Mouse (Mus musculus): ENCODE results near the gene Peli2.

Peli2 gene

DNA sequence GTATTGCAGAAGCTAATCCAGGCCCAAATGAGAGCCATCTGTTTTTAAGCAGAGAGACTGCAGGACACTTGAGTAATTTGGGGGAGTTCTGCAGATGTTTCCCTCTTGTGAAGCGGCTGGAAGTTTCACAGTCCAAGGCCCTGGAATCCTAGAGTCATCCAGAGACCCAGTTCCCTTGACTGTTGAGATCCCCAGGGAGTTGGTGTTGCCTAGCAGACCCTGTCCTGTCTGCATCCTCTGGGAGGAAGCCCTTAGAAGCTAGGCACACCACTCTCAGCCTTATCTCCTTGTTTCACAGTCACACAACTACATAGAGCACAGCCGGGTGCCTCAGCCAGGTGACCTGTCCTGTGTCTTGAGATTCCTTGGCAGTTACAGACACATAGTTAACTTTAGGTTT, 30.9 kb downstream of the Peli2 start:
- no peak for DNase-seq (ENCODE audit: extremely low read depth, low read depth)

DNA sequence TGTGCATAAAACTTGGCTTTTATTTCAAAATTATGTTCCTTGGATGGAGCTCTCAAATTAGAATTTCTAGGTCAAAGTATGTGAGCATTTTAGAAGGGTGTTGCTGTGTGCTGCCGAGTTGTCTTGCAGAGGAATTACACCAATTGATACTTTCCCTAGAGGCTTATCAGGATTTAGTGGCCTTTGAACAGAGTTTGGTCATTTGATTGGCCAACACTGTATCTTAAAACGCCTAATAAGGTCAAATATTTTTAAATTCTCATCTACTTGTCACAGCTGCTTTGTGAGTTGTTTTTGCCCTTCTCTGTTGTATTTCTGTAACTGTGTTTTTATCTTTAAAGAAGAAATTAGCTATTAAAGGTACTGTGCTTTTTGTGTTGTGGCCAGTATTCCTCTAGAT, 32.4 kb downstream of the Peli2 start:
- no peak for DNase-seq (ENCODE audit: extremely low read depth, low read depth)

DNA sequence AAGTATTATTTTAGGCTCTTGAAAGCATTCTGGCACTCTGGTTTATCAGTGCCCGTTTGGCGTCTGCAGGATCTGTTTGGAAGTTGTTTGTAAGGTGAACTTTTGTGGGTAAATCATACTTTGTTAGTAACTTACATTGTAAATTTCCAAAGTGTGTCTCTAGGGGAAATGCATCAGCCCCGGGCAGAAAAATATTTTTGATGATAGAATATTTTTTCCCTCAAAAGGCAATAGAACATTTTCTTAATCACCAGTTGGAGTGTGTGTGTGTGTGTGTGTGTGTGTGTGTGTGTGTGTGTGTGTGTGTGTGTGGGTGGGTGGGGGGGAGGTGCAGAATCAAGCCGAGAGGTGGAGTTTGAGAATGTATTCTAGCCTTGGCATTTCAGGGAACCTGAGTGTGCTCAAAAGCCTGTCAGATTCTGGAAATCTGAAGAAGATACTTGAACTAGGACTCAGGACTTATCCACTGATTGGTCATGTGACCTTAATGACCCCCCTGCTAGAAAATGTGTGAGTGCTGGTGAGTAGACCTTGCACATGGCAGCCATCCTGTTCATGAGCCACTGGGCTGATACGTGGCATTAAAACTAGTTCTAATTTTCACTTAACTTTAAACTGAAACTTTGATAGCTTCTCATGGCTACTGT, 33.4 kb downstream of the Peli2 start:
- no peak for DNase-seq (ENCODE audit: extremely low read depth, low read depth)

DNA sequence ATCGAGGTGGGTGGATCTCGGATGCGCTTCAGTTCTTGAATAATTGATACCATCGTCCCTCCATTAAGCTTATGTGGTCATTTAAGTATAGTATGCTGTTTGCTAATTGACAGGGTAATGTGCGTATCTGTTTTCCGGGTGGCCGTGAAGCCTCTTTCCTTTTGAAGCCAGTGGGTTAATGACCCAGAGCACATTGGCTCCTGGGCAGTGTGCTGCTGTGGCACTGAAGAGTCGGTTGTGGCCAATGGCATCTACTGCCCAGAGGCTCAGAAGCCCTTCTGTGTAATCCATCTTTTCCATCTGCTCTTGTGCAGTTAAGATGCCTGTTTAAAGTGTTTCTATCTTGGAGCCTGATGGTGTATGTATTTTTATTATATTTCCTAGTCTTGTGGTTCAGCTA, 34.0 kb downstream of the Peli2 start:
- no peak for DNase-seq (ENCODE audit: extremely low read depth, low read depth)

DNA sequence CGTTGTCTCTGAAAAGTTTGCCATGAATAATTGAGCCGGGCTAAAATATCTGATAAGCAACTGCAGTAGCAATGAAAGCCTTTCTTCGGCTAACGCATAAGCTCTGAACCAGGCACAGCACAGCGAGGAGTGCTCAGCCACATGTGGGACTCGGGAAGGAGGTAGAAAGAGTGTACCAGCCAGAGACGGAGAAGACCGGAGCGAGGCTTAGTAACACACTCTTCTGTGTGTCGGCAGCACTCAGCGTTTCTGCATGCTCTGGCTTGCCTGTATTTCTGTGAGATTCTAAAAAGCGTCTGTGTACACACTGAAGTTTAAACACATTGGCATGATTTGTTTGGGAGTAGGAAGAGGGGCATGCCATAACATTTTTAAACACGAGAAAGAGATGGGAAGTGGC, 34.5 kb downstream of the Peli2 start:
- no peak for DNase-seq (ENCODE audit: extremely low read depth, low read depth)

DNA sequence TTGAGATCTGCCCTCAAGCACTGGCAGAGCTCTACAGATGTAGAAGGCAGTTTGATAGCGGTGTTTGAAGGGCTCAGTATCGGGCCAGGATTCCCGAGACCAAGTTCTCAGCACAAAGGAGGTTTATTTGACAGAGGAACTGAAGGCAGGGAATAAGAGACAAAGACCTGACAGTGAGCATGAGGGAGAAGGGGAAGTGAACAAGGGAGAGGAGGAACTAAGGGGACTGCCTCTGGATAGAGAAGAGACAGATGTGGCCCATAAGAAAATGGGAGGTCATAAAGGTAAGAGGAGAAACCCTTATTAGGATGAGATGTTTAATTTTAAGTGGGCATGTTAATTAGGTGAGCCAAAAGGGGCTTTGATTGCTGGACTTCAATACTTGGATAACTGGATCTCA, 36.5 kb downstream of the Peli2 start:
- DNase-seq (ENCODE audit: extremely low read depth, low read depth): no peak

DNA sequence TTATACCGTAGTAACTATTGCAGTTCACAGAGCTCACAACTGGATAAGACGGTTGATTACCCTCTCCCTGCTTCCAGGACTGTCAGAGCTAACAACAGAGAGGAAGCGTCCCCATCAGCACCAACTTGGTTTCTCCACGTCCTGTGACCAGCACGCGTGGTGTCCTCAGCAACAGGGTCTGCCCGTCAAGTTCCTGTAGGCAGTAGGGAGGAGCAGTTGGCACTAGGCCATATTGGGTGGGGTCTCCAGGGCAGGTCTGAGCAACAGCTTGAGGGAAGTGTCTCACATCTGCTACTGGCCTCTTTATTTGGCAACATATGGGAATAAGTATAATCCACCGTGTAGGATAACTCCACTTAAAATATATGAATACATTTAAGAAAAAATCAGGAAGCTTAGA, 37.2 kb downstream of the Peli2 start:
- DNase-seq (ENCODE audit: extremely low read depth, low read depth): no peak

DNA sequence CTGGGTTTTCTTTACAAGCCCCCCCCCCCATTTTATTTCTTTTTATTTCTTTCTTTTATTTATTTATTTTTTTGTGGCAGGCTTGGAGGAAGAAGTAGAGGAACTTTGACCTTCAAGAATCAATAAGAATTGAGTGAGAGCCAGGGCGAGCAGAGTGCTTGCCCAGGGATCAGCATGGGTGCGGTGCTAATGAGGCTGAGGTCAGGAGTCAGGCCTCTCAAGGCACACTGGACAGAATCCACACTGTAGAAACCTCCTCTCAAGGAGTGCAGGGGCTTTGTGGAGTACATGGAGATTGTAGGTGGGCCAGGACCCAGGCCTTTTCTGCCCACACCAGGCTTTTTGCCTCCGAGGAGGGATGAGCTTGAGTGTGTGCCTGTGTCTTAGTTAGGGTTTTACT, 38.8 kb downstream of the Peli2 start:
- DNase-seq (ENCODE audit: extremely low read depth, low read depth): no peak

DNA sequence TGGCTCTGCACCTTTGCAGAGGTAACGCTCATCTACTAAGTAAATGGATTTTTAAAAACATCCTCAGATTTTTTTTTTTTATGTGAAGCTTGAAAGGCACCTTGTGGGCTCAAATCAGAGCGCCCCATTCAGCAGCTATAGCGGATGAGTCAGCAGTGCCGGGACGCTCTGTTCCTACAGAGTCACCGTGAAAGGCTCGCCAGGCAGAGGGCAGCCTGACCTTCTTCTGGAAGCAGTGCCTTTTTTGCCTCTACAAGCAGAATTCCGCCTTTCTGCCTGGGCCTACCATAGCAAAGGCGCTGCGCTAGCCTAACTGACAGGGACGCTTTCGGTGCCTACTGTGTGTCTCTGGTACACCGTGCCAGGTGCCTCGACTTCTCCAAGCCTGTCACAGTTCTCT, 41.8 kb downstream of the Peli2 start:
- DNase-seq (ENCODE audit: extremely low read depth, low read depth): no peak

DNA sequence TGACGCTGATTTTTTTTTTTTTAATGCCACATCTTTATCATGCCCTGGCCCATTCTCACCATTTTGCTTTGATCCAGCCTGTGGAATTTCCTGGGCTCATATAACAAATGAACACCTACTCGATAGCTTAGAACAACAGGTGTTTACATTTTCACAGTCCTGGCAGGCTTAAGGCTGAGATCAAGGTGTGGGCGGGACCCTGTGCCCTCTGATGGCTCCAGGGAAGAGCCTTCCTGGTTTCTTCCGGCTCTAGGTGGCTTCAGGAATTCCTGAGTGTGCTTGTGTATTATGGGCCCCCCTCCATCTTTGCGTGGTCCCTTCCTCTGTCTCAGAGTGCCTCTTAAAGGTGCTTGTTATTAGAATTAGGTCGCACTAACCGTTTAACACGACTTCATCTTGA, 44.3 kb downstream of the Peli2 start:
- no peak for DNase-seq (ENCODE audit: extremely low read depth, low read depth)

DNA sequence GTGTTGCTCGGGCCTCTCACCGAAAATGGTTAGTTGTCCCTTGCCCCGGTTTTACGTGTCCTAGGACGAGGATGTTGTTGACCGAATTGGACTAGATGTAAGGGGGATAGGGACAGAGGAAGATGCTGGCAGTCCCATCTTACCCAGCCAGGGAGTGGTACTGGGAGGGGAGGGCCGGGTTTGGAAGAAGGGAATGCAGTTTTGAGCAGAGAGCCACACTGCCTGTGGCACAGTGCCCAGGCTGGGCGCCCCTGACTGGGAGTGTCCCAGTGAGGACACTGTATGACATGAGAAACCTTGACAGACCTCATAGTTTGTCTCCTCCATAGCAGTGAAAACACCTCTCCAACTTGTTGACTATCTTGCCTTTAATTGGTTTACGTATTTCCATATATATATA, 45.8 kb downstream of the Peli2 start:
- no peak for DNase-seq (ENCODE audit: extremely low read depth, low read depth)

DNA sequence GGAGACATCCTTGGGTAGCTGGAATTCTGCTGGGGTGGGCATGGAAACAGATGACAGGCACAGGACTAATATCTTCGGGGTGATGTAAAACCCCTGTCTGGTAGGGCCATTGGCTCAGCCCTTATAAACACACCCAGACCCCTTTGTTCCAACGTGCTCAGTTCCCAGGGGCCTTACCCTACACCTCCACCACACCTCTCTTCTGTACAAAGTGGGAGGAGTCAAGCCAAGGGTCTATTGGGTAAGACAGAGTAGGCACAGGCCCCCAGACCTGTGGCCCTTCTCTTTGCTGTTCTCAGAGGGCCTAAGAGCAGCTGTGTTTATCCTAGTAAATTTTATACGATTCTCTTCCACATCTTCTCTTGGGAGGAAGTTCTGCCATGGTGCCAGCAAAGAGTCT, 46.4 kb downstream of the Peli2 start:
- no peak for DNase-seq (ENCODE audit: extremely low read depth, low read depth)

DNA sequence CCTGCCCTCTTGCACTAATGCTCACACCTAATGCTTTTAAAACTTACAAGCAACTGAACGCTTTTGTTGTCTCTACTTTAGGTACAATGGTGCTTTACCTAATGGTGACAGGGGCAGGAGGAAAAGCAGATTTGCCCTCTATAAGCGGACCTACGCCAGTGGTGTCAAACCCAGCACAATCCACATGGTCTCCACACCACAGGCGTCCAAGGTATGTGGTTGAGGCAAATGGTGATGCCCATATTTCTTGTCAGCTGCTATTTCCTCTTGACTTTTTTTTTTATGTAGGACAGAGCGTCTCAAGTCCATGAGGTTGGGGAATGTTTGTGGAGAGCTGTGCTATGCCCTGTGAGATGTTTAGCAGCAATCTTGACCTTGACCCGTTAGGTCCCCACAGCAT, 47.5 kb downstream of the Peli2 start:
- DNase-seq (ENCODE audit: extremely low read depth, low read depth): no peak

DNA sequence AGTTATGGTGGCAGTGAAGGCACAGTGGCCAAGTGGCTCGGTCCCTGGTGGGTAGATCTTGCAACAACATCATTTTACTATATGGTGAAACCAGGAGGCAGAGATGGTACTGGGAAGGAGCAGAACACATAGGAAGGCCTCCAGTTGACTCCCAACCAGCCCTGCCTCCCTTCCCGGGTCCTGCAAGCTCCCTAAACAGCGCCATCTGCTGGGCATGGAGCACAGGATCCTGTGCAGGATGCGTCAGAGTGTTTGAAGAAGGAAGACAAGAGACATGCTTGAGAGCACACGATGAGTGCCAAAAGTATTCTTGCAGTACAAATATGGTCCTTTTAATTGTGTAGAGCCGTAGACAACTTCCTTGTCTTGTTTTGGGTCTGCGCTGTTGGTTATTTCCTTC, 49.3 kb downstream of the Peli2 start:
- DNase-seq (ENCODE audit: extremely low read depth, low read depth): no peak

DNA sequence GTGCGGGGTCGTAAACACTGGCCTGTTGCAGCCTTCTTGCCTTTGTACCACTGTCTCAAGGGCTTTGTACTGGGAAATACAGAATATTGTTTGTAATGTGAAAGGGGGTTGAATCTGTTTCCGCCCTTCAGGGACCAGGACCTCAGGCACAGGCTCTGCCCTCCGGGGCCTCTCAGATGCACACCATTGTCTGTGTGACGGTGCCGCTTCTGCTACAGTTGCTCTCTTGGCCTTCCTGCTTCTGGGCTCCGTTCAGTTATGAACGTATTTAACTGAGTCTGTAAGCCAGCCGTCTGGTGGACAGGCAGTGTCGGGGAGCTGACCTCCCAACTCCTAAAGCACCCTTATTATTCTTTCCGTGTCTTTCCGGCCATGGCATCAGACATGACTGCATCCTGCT, 50.6 kb downstream of the Peli2 start:
- no peak for DNase-seq (ENCODE audit: extremely low read depth, low read depth)

DNA sequence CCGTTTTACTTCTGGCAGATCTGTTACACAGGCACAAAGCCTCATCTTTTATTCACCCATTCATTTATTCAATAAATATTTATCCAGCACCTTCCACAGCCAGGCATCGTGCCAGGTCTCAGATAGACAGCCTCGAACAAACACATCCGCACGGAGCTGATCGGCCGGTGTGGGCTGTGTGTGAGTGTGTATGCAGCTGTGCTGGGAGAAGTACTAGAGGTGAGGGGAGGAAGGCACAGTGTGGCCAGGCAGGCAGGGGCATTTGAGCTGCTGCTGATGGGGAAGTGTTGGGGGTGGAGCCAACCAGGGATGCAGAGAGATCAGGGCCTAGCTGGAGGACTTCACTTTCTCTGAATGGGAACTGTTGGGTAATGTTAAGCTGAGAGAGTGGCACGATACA, 51.4 kb downstream of the Peli2 start:
- DNase-seq (ENCODE audit: extremely low read depth, low read depth): no peak

DNA sequence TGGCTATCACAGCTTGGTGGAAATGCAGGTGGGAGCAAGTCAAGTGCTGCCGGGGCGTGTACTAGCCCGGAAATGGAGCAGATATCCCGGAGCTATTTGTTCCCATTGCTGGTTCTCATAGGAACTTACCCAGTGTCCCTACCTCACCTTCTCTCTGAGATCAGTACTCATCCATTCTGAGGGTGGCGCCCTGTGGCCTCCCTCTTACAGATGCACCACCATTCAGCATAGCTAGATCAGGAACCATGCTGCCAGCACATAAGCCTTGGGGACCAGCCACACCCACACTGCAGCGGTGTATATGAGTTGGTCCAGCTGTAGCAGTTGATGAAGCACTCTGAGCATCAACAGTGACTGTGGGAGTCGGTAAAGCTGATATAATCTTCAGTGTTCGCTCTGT, 52.3 kb downstream of the Peli2 start:
- no peak for DNase-seq (ENCODE audit: extremely low read depth, low read depth)

DNA sequence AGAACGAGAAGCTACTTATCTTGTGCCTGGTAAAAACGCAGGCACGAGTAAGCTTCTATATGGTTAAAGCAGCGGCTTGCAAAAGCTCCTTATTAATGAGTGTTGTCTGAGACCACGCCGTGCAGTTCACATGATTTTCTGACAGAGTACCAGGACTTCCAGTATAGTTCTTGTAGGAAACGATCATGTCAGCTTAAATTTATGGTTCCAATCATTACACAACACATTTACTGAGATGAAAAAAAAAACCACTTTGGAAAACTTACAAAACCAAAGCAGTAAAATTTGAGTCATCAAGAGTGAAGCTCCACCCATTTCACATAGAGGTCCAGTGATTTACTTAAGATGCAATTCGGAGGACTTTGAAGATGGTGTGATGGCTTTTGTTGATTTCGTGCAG, 53.2 kb downstream of the Peli2 start:
- no peak for DNase-seq (ENCODE audit: extremely low read depth, low read depth)

DNA sequence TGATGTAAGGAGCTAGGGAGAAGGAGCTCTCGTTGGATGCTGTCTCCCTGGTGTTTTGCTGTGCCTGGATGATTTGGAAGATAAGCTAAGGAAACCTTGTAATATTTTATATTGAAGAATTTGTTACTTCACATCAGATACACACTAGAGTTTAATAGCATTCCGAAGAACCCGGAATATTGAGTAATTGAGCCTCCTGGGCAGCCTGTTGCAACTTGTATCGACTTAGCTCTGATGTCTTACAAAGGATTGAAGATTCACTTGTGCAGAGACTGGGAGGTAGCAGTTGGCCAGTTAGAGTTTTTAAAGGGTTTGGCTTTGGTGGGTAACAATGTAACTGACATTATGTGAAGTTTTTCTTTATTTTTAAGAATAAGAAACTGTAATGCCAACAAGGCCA, 53.7 kb downstream of the Peli2 start:
- DNase-seq (ENCODE audit: extremely low read depth, low read depth): no peak

DNA sequence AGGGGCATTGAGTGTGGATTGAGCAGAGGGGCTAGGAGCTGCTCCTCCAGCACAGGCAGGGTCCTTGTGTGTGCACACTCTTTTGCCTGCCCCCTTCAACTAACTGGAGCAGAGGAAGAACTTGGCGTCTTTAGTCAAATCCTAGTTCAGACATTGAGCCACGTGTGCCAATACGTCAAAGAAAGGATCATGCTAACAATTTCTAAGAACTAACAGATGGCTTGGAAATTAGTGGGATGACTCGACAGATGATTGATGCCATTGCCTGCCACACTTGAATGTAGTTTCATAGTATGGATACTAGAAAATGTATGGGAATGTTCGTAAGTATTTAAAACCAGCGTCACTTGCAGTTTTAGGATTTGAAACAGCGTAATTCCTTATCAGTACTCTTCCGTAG, 54.5 kb downstream of the Peli2 start:
- no peak for DNase-seq (ENCODE audit: extremely low read depth, low read depth)

DNA sequence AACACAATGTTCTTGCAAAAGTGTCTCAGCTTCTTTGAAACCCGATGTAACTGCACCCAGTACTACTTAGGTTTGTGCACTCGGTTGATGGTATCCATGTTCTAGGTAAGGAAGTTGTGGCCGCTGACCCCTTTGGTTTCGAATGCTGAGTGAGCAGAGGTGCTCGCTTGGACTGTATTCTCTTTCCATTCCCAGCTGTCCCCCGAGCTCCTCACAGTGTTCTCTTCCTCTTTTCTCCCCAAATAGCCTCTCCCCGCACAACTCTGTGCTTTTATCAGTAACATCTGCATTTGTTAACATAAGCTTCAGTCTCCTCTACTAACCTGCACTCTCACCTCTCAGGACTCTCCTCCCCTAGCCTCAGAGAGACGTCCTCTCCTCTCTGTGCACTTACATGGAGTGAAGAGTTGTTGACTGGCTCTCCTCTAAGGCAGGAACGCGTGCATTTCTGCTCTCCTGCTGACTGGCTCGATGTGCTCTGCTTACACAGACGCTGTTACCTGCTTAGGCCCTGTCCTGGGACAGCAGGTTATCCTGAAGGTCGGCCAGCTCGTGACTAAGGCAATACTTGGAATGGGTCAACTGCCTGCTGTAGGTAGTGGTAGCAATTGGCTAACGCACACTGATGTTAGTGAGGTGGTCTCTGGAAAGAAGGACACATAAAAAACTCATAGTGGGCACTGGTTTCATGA, 57.8 kb downstream of the Peli2 start:
- DNase-seq (ENCODE audit: extremely low read depth, low read depth): no peak

DNA sequence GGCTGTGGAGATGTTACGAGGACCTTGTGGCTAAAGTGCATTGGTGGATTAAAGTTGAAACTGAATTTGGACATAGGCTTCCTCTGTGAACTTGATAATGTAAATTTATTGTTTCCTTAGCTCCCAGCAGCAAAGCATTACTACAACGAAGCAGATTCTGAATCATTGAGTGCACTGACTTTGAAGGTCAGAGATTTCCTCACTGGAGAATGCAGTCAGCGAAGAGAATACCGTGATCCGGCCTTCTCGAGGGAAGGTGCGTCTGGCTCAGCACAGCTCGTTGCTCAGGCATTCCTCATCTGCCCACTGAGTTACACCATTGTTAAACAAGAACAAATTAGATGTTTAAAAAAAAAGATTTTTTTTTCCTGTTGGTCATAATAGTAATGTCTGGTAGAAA, 58.4 kb downstream of the Peli2 start:
- DNase-seq (ENCODE audit: extremely low read depth, low read depth): no peak

DNA sequence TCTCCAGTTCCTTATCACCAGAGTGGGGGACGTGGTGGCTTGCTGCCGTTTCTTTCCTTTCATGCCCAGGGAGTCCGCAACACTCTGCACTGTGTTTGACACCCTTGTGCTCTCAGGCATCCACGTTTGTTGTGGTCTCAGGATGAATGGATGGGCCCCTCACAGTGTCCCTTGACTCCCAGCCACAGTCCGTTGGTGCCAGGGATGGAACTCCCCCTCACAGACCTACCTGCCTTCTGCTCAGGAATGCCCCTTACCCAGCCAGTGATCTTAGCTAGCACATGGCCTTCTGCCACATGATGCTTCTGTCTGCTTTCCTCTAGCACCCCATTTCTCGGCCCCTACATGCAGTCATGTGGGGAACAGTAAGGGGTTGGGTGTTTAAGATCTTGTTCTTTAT, 65.7 kb downstream of the Peli2 start:
- DNase-seq (ENCODE audit: extremely low read depth, low read depth): no peak

DNA sequence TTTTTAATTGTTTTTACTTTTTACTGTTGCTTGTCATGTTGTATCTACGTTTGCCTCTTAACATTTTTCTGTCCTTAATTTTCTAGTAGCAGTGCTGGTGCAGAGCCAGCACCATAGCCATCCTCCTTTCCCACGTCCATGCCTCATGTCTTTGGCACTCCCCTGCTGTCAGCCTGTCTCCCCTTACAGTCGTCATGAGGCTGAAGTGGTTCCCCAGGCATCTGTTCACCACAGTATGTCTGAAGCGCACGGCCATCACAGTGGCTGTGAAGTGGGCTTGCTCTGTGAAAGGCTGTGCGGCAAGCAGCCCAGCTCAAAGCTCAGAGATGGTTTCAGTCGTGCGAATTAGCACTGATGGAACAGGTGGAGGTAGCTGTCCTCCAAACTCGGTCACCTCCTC, 66.5 kb downstream of the Peli2 start:
- DNase-seq (ENCODE audit: extremely low read depth, low read depth): no peak

Measured in MEL-GATA-1-ER (cell line).